Mouse (Mus musculus) kidney, postnatal 0 days (tissue): ENCODE results near the gene Clec2i. TPM values are rescaled to one million over a fixed set of nuclear protein-coding genes. Genes with fewer than 3 reads are reported as not detected.

Source experiments
- ATAC-seq: fragments of 200-750 bp; cut with Nextera tagmentation; replicated peaks from 2 replicates; pipeline ENCODE4 v1.8.0; 2017; ENCODE audit warnings: low read depth, moderate number of reproducible peaks, moderate TSS enrichment, moderate library complexity; ENCODE audit not compliant: low FRiP score
- DNase-seq: peaks from one replicate; pipeline ENCODE4 v3.0.0-alpha.2; 2016; ENCODE audit warnings: low spot score
- H3K27ac ChIP-seq: fragments of 300-500 bp; sonication (generic); 2 replicates; pipeline ENCODE4 v1.5.1; 2014; ENCODE audit warnings: mild to moderate bottlenecking
- H3K27me3 ChIP-seq: fragments of 300-500 bp; sonication (generic); 2 replicates; pipeline ENCODE4 v1.6.1; 2014; ENCODE audit warnings: low read length, mixed read lengths; ENCODE audit not compliant: insufficient read depth
- H3K36me3 ChIP-seq: fragments of 300-500 bp; sonication (generic); 2 replicates; pipeline ENCODE4 v1.6.1; 2014; ENCODE audit warnings: low read length, mixed read lengths; ENCODE audit not compliant: insufficient read depth
- H3K4me1 ChIP-seq: fragments of 300-500 bp; sonication (generic); replicated peaks from 2 replicates; pipeline ENCODE4 v1.6.1; 2014; ENCODE audit warnings: antibody characterized with exemption, low read length, mixed read lengths; ENCODE audit not compliant: insufficient read depth
- H3K4me2 ChIP-seq: fragments of 300-500 bp; sonication (generic); 2 replicates; pipeline ENCODE4 v1.6.1; 2014; ENCODE audit warnings: mild to moderate bottlenecking, low read length, moderate library complexity, mixed read lengths
- H3K4me3 ChIP-seq: fragments of 300-500 bp; sonication (generic); replicated peaks from 2 replicates; pipeline ENCODE4 v1.5.1; 2014; ENCODE audit warnings: low read depth, low read length
- H3K9ac ChIP-seq: fragments of 300-500 bp; sonication (generic); 2 replicates; pipeline ENCODE4 v1.6.1; 2014; ENCODE audit warnings: low read depth, low read length
- H3K9me3 ChIP-seq: fragments of 300-500 bp; sonication (generic); replicated peaks from 2 replicates; pipeline ENCODE4 v1.6.1; 2016; ENCODE audit warnings: low read length, inconsistent platforms, mixed read lengths
- CTCF ChIP-seq: IDR thresholded peaks from 2 replicates; pipeline ENCODE4 v1.5.1; 2016; ENCODE audit warnings: antibody characterized with exemption, low read depth, mild to moderate bottlenecking, moderate library complexity
- WGBS: fragments of 180-500 bp; shearing (Covaris S2); extraction: QIAGEN DNeasy Blood & Tissue Kit; methylation state at CpG from one replicate; pipeline ENCODE4 v1.1.7; 2014; 5-methylcytosine and 5-hydroxymethylcytosine counted together
- polyA plus RNA-seq: library from polyadenylated mRNA; unstranded; fragments of >200 nt; fragmentation: Nextera tagmentation; extraction: Ambion mirVana; gene quantifications from 2 replicates; pipeline ENCODE4 v1.2.1, GENCODE M21; 2015

Clec2i gene
- polyA plus RNA-seq, 1 experiment from 2014 or later, result 0.12 TPM

DNA sequence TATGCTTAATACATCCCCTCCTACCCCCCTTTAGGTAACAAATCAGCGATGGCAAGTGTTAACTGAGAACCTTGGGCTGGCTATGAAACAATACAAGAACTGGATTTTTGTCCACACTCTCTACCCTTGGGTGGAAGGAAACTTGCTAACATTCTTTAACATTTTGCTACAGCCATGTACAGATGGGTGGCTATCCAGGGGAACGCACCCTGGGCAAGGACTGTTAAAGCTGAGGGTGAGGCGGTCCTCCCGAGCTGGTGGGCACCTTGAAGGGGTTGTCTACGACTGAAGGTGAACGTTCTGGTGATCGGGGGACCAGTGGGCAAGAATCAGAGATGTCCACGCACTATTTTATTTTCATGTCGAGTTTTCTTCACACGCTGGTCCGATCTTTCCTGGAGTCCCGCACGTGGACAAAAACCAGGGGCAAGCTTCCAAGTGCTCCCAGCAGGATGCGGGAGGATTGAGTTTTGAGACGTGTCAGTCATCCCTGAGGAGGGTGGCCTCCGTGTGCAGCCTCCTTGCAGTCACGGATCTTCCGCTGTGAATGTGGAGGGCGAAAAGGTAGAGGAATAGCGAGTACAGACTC is 44.9 kb upstream of the Clec2i start:
- TF ChIP-seq CTCF, result no peak
- Histone ChIP-seq H3K27ac (peak overlapping the region; percentile 95), H3K4me1 (no peaks in the 10 kb centered on the region), H3K9me3 (no peaks in the 10 kb centered on the region), H3K9ac (peak overlapping the region; percentile 83), H3K27me3 (no peaks in the 10 kb centered on the region), H3K4me2 (peak overlapping the region; percentile 65), H3K4me3 (peak overlapping the region; percentile 88), H3K36me3 (no peaks in the 10 kb centered on the region)
- ATAC-seq, result no peak
- under 1% methylated on average over 20 of the region's 20 CpGs for WGBS
- DNase-seq, result peak; percentile 46

DNA sequence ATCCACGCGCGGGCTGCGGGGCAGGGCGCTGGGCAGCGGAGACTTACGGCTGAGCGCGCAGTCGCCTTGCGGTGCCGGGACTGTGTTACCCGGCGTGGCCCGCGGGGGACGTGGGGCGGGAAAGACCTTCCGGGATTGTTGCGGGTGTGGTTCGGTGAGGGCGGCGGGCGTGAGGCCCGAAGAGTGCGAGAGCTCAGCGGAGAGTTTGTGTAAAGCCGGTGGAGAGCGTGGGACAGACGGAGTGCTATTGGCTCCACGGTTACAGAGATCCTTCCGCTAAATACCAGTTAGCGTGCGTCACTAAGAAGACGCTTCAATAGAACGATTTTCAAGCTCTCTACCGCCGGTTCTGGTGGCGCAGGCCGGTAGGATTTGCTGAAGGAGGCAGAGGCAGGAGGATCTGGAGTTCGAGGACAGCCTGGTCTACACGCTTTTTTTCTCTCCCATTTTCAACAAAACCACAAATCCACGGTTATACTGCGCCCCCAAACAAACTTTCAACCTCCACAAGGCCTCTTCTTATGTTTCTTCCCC is 44.4 kb upstream of the Clec2i start:
- H3K36me3 ChIP-seq, result no peaks in the 10 kb centered on the region
- DNase-seq (peak; percentile 97), ATAC-seq (peak; percentile 78)
- peak overlapping the region; percentile 95 for H3K27ac ChIP-seq
- WGBS, result under 1% methylated on average over 44 of the region's 44 CpGs
- peak; percentile 24 for TF ChIP-seq CTCF
- peak overlapping the region; percentile 83 for H3K9ac ChIP-seq
- peak overlapping the region; percentile 65 for H3K4me2 ChIP-seq
- no peaks in the 10 kb centered on the region for H3K4me1 ChIP-seq
- no peaks in the 10 kb centered on the region for H3K27me3 ChIP-seq
- H3K4me3 ChIP-seq, result peak overlapping the region; percentile 88
- H3K9me3 ChIP-seq, result no peaks in the 10 kb centered on the region

DNA sequence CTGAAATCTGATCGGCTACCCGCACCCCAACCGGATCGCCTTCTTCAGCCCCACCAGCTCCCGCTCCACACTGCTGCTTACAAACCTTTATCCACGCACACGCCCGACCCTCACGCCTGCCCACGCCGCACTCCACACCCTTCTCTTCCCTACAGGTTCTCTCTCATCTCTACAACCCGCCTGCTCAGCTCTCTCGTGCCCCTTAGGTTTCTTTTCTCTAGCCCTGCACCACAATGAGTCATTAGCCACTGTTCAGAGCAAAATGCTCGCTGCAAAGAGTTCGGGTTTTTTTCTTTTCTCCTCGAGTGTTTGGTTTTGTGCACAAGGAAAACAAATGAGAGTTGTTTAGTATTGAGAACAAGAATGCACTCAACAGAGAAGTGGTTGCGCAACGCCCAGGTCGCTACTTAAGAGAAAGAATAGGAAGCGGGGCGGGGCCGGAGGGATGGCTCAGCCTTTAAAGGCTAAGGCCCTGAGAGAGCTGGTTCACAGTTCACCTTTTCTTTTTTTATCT is 43.9 kb upstream of the Clec2i start:
- Histone ChIP-seq H3K9ac (peak overlapping the region; percentile 83), H3K4me3 (peak overlapping the region; percentile 88), H3K4me2 (peak overlapping the region; percentile 65), H3K27ac (peak overlapping the region; percentile 95), H3K4me1 (no peaks in the 10 kb centered on the region), H3K27me3 (no peaks in the 10 kb centered on the region), H3K36me3 (no peaks in the 10 kb centered on the region), H3K9me3 (no peaks in the 10 kb centered on the region)
- DNase-seq, result peak; percentile 88
- TF ChIP-seq CTCF, result no peak
- WGBS, result under 1% methylated on average over 22 of the region's 22 CpGs
- peak; percentile 12 for ATAC-seq

DNA sequence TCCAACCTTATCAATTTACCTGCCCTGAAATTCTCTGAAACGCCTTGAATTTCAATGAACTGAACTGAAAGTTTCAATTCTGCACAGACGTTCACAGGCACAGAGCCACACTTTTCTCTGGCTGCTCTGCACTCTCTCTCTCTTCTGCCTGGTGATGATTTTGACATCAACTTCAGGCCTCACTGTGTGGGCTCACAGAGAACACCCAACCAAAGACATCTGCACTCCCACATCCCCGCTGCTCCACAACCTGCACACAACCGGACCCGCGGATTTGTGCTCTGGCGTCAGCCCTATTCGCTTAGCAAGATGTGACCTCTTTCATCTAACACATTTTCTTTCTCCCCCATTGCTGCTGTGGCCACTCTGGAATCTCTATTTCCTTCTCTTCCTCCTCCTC is 43.3 kb upstream of the Clec2i start:
- H3K27me3 ChIP-seq, result no peaks in the 10 kb centered on the region
- DNase-seq (no peak), ATAC-seq (no peak)
- H3K27ac ChIP-seq, result no peak overlapping the region
- H3K36me3 ChIP-seq, result no peaks in the 10 kb centered on the region
- H3K9me3 ChIP-seq, result no peaks in the 10 kb centered on the region
- peak overlapping the region; percentile 88; the same call in 1 of the 2 replicates for H3K4me3 ChIP-seq
- 24% methylated on average over 8 of the region's 8 CpGs for WGBS
- no peak for TF ChIP-seq CTCF
- peak overlapping the region; percentile 65 for H3K4me2 ChIP-seq
- H3K4me1 ChIP-seq, result no peaks in the 10 kb centered on the region
- H3K9ac ChIP-seq, result no peak overlapping the region

DNA sequence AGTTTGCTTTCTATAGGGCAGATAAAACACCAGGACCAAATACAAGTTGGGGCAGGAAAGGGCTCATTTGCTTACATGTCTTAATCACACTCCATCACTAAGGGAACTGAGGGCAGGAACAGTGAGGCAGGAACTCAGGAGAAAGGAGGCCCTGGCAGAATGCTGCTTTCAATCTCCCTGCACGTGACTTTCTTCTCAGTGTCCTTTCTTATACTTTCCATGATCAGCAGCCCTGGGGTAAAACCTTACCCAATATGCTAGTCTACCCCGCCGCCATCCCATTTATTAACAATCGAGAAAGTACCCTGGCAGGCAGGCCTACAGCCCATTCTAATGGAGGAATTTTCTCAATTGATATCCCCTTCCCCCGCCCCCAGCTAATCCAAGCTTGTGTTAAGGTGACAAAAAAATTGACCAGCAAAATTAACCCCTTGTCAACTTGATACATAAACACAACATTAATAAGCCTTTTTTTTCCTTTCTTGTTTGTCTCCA is 42.8 kb upstream of the Clec2i start:
- no peaks in the 10 kb centered on the region for H3K36me3 ChIP-seq
- DNase-seq (no peak), ATAC-seq (no peak)
- no peak for TF ChIP-seq CTCF
- H3K4me3 ChIP-seq, result no peak overlapping the region
- no peaks in the 10 kb centered on the region for H3K27me3 ChIP-seq
- H3K27ac ChIP-seq, result 0 out of 2 replicates have a peak overlapping the region, but pooled peaks have one; percentile 25
- H3K4me2 ChIP-seq, result no peak overlapping the region
- no peaks in the 10 kb centered on the region for H3K4me1 ChIP-seq
- 89% methylated on average over 5 of the region's 5 CpGs for WGBS
- no peak overlapping the region for H3K9ac ChIP-seq
- H3K9me3 ChIP-seq, result no peaks in the 10 kb centered on the region

DNA sequence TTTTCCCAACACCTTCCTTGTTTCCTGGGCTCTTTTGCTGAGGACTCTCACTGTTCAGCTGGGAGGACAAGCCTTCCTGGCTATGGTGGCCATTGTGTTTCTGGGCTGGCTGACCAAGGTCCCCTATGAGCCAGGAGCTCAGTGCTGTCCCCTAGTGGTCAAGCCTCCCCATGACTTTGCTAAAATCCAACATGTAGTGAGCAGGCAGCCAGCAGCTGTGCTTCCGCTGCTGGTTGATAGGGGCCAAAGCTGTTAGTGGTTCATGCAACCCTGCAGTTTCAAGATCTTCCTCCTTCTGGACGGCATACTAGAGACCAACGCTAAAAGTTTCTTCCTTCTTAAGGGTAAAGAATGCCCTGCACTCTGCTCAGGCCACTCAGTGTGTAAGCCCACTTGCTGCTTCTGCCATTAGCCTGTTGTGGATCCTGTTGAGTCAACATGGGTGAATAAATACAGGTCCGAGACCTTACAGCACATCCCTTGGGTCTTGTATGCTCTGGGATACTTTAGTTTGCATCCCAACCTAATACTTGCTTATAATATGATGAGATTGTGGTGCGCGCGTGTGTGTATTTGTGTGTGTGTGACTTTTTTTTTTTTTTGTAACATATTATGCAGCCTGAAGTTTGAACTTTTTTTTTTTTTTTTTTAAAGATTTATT is 41.9 kb upstream of the Clec2i start:
- no peak overlapping the region for H3K27ac ChIP-seq
- peak; percentile 99 for TF ChIP-seq CTCF
- DNase-seq (peak; percentile 93), ATAC-seq (peak; percentile 26; the same call in 1 of the 2 replicates)
- no peaks in the 10 kb centered on the region for H3K36me3 ChIP-seq
- no peaks in the 10 kb centered on the region for H3K4me1 ChIP-seq
- H3K9ac ChIP-seq, result no peak overlapping the region
- WGBS, result 42% methylated on average over 7 of the region's 7 CpGs
- H3K9me3 ChIP-seq, result no peaks in the 10 kb centered on the region
- no peak overlapping the region for H3K4me2 ChIP-seq
- no peak overlapping the region for H3K4me3 ChIP-seq
- H3K27me3 ChIP-seq, result no peaks in the 10 kb centered on the region
